Mouse (Mus musculus): Measurements from ENCODE around the gene Ccdc169. TPM values are rescaled to one million over a fixed set of nuclear protein-coding genes. Genes with fewer than 3 reads are reported as not detected.
"Not testable (repeated sequence)": the region's sequence is repeated elsewhere in the genome, so short reads cannot be mapped to it uniquely, and the experiment has no call there.

The Ccdc169 gene
- polyA plus RNA-seq, 1 experiment from 2014 or later = 0.20 TPM

DNA sequence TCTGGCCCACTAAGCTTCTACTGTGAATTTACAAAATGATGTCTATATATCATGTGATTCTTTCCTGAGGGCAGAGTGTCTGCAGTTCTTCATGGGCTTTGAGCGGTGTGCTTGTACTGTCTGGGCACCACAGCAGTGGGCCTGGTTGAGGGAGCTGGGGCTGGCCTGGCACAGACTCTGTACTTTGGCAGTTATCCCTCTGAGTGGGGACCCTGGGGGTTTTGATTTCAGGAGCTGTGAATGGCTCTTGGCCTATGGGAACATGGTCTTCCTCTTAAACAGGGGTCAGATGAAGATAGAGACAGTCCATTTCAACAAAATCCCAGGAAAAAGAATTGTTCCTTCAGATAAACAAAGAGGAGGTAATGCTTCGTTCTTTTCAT lies 59.2 kb downstream of the Ccdc169 start:
- DNase-seq (ENCODE audit: low spot score) = no peak
- Histone ChIP-seq H3K27me3 (ENCODE audit: insufficient read depth, low read length) (no peaks in the 10 kb centered on the region), H3K9me3 (replicated peaks; ENCODE audit: low read length) (no peaks in the 10 kb centered on the region), H3K4me2 (ENCODE audit: low read length) (no peak overlapping the region), H3K4me1 (replicated peaks; ENCODE audit: insufficient read depth, low read length) (no peaks in the 10 kb centered on the region), H3K27ac (no peak overlapping the region), H3K9ac (ENCODE audit: low read depth, low read length) (no peak overlapping the region), H3K36me3 (ENCODE audit: insufficient read depth, low read length) (no peaks in the 10 kb centered on the region), H3K4me3 (replicated peaks; ENCODE audit: low read depth, low read length) (no peak overlapping the region)
- ATAC-seq (replicated peaks; ENCODE audit: low FRiP score, low read depth) = no peak
- 77% methylated on average over 2 of the region's 2 CpGs for WGBS
- TF ChIP-seq CTCF (IDR thresholded peaks at IDR 0.05; ENCODE audit: low read depth) = no peak

DNA sequence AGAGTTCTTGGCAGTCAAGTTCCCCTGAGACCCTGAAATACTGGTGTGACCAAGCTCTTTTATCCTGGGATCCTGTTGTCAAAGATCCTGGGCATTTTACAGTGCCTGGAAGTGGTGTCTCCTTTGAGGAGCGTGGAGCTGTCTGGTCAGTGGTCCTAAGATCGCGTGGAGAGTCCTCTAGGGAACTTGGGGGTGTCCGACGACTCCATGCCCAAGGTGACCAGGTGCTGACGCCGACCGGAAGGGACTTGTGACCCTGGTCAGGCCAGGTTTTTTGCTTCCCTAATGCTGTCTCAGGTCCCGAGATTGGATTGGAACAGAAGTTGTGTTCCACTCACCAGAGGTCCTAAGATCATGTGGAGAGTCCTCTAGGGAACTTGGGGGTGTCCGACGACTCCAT lies 66.5 kb downstream of the Ccdc169 start:
- ATAC-seq (replicated peaks; ENCODE audit: low FRiP score, low read depth) = not testable (repeated sequence)
- WGBS = 92% methylated on average over 11 of the region's 11 CpGs

DNA sequence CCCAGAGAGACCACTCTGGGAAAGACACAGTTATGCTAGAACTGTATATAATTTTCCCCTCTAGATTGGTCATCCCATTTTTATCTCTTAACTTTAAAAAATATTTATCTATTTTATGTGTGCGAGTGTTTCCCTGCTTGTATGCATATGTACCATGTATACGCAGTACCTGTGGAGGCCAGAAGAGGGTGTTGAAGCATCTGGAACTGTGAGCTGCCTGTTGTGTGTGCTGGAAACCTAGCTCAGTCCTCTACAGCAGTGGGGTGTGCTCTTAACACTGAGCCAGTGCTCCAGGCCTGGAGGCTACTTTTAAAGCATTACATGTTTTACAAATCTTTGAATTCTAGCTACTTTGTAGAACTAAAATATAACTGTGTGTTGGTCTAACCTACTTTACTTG lies 69.3 kb downstream of the Ccdc169 start:
- no peaks in the 10 kb centered on the region for H3K27me3 ChIP-seq (ENCODE audit: insufficient read depth, low read length)
- no peak overlapping the region for H3K4me2 ChIP-seq (ENCODE audit: low read length)
- H3K4me3 ChIP-seq (replicated peaks; ENCODE audit: low read depth, low read length) = no peak overlapping the region
- no peak for DNase-seq (ENCODE audit: low spot score)
- no peak for ATAC-seq (replicated peaks; ENCODE audit: low FRiP score, low read depth)
- no peaks in the 10 kb centered on the region for H3K4me1 ChIP-seq (replicated peaks; ENCODE audit: insufficient read depth, low read length)
- no peaks in the 10 kb centered on the region for H3K9me3 ChIP-seq (replicated peaks; ENCODE audit: low read length)
- TF ChIP-seq CTCF (IDR thresholded peaks at IDR 0.05; ENCODE audit: low read depth) = no peak
- 97% methylated on average over 2 of the region's 2 CpGs for WGBS
- H3K9ac ChIP-seq (ENCODE audit: low read depth, low read length) = no peak overlapping the region
- no peaks in the 10 kb centered on the region for H3K36me3 ChIP-seq (ENCODE audit: insufficient read depth, low read length)
- no peak overlapping the region for H3K27ac ChIP-seq

More for the DNA sequence above, 66.5 kb downstream of the Ccdc169 start:
- not testable (repeated sequence) for H3K36me3 ChIP-seq (ENCODE audit: insufficient read depth, low read length); H3K9me3 ChIP-seq (replicated peaks; ENCODE audit: low read length); H3K9ac ChIP-seq (ENCODE audit: low read depth, low read length); DNase-seq (ENCODE audit: low spot score); H3K27ac ChIP-seq; H3K4me2 ChIP-seq (ENCODE audit: low read length); H3K4me3 ChIP-seq (replicated peaks; ENCODE audit: low read depth, low read length); H3K27me3 ChIP-seq (ENCODE audit: insufficient read depth, low read length); H3K4me1 ChIP-seq (replicated peaks; ENCODE audit: insufficient read depth, low read length)

DNA sequence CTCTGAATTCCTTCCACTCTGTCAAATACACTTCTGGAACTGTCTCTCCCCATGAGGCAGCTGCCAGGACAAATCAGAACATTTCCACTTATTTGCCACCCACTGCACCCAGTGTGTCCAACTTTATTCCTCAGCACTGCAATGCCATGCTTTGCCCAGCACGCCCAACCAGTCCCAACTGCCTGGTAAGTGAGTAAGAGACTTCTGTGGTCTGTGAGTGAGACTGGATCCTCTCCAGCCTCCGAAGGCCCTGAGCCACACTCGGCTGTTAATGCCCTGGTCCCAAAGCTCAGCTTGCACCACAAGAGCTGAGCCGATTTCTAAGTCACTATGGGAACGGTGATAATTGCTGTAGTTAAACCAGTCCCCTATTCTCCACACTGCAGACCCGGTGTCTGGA lies 70.5 kb downstream of the Ccdc169 start:
- H3K4me2 ChIP-seq (ENCODE audit: low read length) = no peak overlapping the region
- no peak for DNase-seq (ENCODE audit: low spot score)
- no peak for ATAC-seq (replicated peaks; ENCODE audit: low FRiP score, low read depth)

DNA sequence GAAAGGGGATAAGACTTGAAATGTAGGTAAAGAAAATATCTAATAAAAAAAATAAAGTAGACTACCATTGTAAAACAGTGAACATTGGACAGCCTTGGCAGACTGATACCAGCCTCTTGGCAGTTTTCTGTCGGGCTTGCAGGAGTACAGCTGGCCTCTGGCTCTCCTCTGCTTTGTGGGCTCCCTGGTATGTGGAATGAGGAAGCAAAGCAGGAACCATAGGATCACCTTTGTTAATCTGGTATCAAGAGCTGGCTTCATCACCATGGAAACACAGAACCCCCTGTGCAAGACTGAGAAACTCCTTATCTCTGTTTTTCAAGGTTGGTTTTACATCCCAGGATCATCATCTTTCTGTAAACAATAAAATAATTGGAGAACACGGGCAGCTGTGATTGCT lies 75.1 kb downstream of the Ccdc169 start:
- Histone ChIP-seq H3K27ac (no peak overlapping the region), H3K9ac (ENCODE audit: low read depth, low read length) (no peak overlapping the region), H3K4me2 (ENCODE audit: low read length) (no peak overlapping the region), H3K36me3 (ENCODE audit: insufficient read depth, low read length) (no peaks in the 10 kb centered on the region), H3K27me3 (ENCODE audit: insufficient read depth, low read length) (no peaks in the 10 kb centered on the region), H3K9me3 (replicated peaks; ENCODE audit: low read length) (no peaks in the 10 kb centered on the region), H3K4me3 (replicated peaks; ENCODE audit: low read depth, low read length) (no peak overlapping the region), H3K4me1 (replicated peaks; ENCODE audit: insufficient read depth, low read length) (no peaks in the 10 kb centered on the region)
- DNase-seq (ENCODE audit: low spot score) (no peak), ATAC-seq (replicated peaks; ENCODE audit: low FRiP score, low read depth) (no peak)
- TF ChIP-seq CTCF (IDR thresholded peaks at IDR 0.05; ENCODE audit: low read depth) = no peak
- WGBS = 30% methylated on average over 2 of the region's 2 CpGs

More for the DNA sequence above, 70.5 kb downstream of the Ccdc169 start:
- 47% methylated on average over 6 of the region's 6 CpGs for WGBS
- no peaks in the 10 kb centered on the region for H3K9me3 ChIP-seq (replicated peaks; ENCODE audit: low read length)
- no peaks in the 10 kb centered on the region for H3K4me1 ChIP-seq (replicated peaks; ENCODE audit: insufficient read depth, low read length)
- H3K9ac ChIP-seq (ENCODE audit: low read depth, low read length) = no peak overlapping the region
- no peak for TF ChIP-seq CTCF (IDR thresholded peaks at IDR 0.05; ENCODE audit: low read depth)
- no peaks in the 10 kb centered on the region for H3K36me3 ChIP-seq (ENCODE audit: insufficient read depth, low read length)
- H3K27ac ChIP-seq = no peak overlapping the region
- no peak overlapping the region for H3K4me3 ChIP-seq (replicated peaks; ENCODE audit: low read depth, low read length)
- no peaks in the 10 kb centered on the region for H3K27me3 ChIP-seq (ENCODE audit: insufficient read depth, low read length)

DNA sequence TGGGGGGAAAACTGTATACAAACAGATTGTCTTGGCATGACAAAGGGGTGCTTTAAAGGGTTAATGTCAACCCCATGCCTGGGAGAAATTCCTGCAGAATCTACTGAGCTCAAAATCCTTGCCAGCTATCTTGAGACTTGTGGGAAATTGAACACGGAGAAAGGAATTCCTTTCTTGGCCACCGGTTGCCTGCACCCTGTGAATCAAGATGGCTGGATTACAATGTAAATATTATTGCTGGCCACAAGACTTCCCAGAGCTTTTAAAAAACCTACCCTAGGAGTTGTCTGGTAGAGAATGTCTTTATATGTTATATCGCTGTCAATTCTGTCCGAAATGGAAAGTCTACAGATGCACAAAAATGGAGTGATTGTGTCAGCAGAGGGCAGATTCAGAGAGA lies 76.6 kb downstream of the Ccdc169 start:
- ATAC-seq (replicated peaks; ENCODE audit: low FRiP score, low read depth) = no peak
- DNase-seq (ENCODE audit: low spot score) = peak; percentile 57

DNA sequence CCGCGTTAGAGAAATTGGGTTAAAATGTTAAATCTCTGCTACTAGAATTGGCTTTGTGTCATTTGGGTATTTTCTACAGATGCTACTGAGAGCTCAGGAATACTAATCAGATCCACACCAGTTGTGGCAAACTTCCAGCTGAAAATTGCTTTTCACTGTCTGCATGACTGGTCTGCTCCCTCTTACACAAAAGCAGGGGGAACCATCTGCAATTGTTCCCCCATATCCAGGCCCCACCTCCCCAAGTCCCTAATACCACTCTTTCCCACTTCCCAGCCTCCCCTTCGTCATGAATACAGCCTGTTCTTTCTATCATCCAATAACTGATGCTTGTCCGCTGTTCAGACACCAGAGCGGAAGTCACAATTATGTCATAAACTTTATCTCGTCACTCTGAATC lies 77.3 kb downstream of the Ccdc169 start:
- Histone ChIP-seq H3K9ac (ENCODE audit: low read depth, low read length) (no peak overlapping the region), H3K27me3 (ENCODE audit: insufficient read depth, low read length) (no peaks in the 10 kb centered on the region), H3K4me1 (replicated peaks; ENCODE audit: insufficient read depth, low read length) (no peaks in the 10 kb centered on the region), H3K36me3 (ENCODE audit: insufficient read depth, low read length) (no peaks in the 10 kb centered on the region), H3K4me3 (replicated peaks; ENCODE audit: low read depth, low read length) (no peak overlapping the region), H3K4me2 (ENCODE audit: low read length) (no peak overlapping the region), H3K9me3 (replicated peaks; ENCODE audit: low read length) (no peaks in the 10 kb centered on the region), H3K27ac (no peak overlapping the region)
- no peak for ATAC-seq (replicated peaks; ENCODE audit: low FRiP score, low read depth)
- TF ChIP-seq CTCF (IDR thresholded peaks at IDR 0.05; ENCODE audit: low read depth) = no peak
- no peak for DNase-seq (ENCODE audit: low spot score)
- 61% methylated on average over 6 of the region's 6 CpGs for WGBS

More for the DNA sequence above, 76.6 kb downstream of the Ccdc169 start:
- H3K27me3 ChIP-seq (ENCODE audit: insufficient read depth, low read length) = no peaks in the 10 kb centered on the region
- WGBS = 19% methylated on average over 4 of the region's 4 CpGs
- no peaks in the 10 kb centered on the region for H3K36me3 ChIP-seq (ENCODE audit: insufficient read depth, low read length)
- H3K4me2 ChIP-seq (ENCODE audit: low read length) = no peak overlapping the region
- no peak for TF ChIP-seq CTCF (IDR thresholded peaks at IDR 0.05; ENCODE audit: low read depth)
- no peaks in the 10 kb centered on the region for H3K9me3 ChIP-seq (replicated peaks; ENCODE audit: low read length)
- H3K27ac ChIP-seq = no peak overlapping the region
- no peak overlapping the region for H3K4me3 ChIP-seq (replicated peaks; ENCODE audit: low read depth, low read length)
- no peaks in the 10 kb centered on the region for H3K4me1 ChIP-seq (replicated peaks; ENCODE audit: insufficient read depth, low read length)
- no peak overlapping the region for H3K9ac ChIP-seq (ENCODE audit: low read depth, low read length)

Measured in kidney, postnatal 0 days (tissue).